Mouse (Mus musculus) retina, embryonic 14.5 days (tissue): ENCODE measurements around the gene Cmtm1.
"Not testable (repeated sequence)": the region's sequence is repeated elsewhere in the genome, so short reads cannot be mapped to it uniquely, and the experiment has no call there.

ENCODE experiments used
- DNase-seq: peaks from one replicate; pipeline ENCODE4 v3.0.0-alpha.2; 2015; ENCODE audit warnings: low spot score

Cmtm1 gene

DNA sequence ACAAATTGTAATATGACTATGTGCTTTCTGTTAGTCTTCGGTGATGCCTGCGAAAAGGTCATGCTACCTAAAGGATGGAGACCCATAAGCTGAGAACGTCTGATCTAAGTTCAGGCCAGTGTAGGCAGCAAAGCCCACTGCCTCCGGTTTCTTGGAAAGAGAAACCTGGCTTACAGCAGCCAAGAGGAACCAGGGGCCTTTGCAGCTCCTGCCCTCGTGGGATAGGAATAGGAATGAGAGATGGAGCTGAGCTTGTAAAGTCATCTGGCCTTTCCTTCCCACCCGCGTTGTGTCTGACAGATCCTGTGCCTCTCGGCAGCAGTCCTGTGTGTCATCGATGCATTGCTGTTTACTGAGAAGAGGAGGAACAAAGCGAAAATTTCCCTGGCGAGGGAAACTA lies 11.3 kb upstream of the Cmtm1 start, which contains the start of gene Gm11020:
TSS of gene Gm11020 (plus strand) at position 301 of the 400 bp plus-strand sequence.
- DNase-seq, result not testable (repeated sequence)

- DNase-seq, result no peak
Measured at GRCm38 (mm10) chr8:104313311-104313710, 3.4 kb upstream of the Cmtm1 start.

DNA sequence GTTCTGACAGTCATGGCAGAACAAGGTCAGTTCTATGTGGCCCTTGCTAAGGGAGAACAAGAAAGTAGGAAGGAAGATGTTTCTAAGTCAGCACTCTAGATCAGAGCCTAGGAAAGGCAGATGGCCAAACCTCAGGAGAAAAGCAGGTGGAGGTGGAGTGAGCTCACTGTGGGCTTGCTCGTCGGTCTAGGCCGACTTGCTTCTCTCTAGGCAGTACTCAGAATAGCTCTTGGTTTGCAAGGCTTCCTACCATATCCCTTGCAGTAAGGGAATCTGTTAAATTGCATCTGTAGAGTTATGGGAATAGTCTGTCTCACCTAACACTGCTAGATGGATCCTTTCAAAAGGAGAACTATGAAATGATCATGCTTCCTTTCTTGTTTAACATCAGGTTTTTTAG lies 2.1 kb upstream of the Cmtm1 start:
- DNase-seq, result not testable (repeated sequence)

DNA sequence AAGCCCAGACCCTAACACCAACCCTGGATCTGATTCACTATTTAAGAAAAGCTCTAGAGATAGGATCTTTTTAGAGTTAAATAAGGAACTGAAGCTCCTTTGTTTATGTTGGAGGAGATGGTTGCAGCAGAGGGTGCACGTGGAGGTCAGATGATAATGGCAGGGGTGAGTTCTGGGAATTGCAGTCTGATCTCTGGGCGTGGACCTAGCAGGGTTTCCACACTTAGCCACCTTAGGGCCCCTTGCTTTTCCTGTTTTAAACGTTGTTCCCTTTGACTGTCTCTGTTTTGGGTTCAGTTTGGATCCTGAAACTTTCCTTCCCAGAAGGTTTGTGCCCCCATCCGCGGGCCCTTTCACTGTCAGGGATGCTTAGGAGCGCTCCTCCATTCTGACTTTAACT lies 1.6 kb downstream of the Cmtm1 start:
- not testable (repeated sequence) for DNase-seq

GRCm38 (mm10) chr8:104304962-104305361 lies 5.0 kb downstream of the Cmtm1 start:
- no peak for DNase-seq

GRCm38 (mm10) chr8:104302536-104302935 lies 7.4 kb downstream of the Cmtm1 start:
- not testable (repeated sequence) for DNase-seq

DNA sequence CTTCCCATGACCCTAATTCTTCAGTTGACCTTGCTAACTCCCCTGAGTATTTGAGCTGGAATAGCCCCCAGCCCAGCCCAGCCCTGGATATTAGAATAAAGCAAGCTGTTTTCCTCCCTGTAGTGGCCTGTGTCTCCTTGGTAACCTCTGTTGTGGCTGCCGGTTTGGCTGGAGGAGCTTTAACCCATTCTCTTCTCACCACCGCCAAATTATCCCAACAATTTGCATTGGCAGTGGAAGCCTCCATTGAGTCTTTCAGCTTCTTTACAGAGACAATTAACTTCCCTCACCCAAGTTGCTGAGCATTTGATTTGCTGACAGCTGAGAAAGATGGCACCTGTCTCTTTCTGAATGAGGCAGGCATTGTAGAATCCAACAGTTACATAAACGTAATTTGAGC lies 8.4 kb downstream of the Cmtm1 start:
- peak; percentile 69 for DNase-seq

DNA sequence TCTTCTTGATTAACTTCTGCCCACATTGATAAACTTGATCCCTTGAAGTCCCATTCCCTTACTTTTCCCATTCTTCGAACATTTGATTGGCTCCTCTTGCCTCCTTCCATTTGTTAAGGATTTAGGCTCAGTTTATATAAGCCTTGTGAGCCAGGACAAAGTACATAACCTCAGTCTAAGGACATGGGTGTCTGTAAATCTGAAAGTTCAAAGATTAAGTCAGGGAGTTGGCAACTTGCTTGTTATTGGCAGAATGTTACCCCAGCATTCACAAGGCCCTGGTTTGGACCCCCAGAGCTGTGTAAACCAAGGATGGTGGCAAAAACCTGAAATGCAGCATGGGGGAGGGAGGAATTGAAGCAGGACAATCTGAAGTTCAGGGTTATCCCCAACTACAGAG lies 15.5 kb downstream of the Cmtm1 start:
- no peak for DNase-seq

DNA sequence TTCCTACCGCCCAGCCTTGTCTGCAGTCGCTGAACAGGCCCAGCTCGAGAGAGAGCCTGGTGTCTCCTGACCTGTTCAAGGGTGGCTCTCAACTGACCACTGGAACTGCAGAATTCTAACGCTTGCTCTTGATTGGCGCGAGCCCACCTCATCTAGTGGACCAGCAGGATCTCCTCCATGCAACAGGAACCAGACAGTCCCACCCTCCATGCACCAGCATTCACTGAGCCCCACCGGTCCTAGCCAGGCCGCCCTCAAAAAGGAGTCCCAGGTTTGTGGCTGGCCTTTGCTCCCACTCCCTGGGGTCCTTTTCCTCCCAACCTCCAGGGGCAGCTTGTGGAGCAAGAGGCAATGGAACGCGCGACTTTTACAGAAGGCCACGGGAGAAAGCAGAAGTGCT lies 16.9 kb downstream of the Cmtm1 start, which contains the start of gene Cmtm2a:
TSS of gene Cmtm2a (minus strand) at position 101 of the 400 bp plus-strand sequence.
- DNase-seq, result not testable (repeated sequence)

- DNase-seq, result no peak
Measured at GRCm38 (mm10) chr8:104268937-104269440, 41.0 kb downstream of the Cmtm1 start.

DNA sequence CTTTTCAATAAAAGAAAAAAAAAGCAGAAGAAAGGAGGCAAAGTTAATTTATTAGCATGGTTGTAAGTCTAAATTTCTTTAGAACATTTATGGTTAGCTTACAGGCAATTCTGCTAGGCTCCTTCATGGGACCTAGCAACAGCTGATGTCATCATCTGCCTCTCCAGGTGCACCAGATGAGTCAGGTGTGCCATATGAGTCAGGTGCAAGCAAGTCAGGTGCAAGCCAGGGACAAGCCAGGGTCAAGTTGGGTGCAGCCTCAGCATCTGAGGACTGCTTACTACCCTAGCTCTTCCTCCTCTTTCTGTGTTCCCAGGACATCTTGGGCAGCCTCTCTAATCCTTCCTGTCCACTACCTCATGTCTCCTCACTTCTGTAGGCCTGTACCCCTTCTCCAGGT lies 41.6 kb downstream of the Cmtm1 start:
- no peak for DNase-seq

DNA sequence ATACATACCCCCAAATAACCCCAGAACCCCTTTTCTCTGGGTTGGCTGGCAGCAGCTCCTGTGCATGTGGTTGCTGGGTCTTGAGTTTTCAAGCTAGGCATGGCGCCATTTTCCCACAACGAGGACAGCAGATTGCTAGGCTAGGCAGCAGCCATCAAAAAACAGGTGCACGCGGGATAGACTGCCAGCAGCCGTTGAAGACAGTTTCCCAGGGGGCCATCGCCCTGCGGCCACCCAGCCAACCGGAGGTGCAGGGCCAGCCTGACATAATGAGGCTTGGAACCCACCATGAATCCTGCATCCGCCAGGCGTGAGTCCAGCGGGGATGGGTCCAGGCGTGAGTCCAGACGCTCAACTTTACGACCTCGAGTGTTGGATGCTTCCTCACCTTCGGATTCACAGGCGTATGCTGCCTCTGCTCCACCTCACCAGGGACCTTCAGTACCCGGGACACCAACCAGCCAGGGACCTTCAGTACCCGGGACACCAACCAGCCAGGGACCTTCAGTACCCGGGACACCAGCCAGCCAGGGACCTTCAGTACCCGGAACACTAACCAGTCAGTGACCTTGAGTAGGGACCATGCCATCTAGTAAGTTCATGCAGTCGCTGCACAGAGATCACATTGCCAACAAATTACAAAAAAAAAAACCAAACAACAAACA lies 45.5 kb downstream of the Cmtm1 start:
- DNase-seq, result not testable (repeated sequence)

DNA sequence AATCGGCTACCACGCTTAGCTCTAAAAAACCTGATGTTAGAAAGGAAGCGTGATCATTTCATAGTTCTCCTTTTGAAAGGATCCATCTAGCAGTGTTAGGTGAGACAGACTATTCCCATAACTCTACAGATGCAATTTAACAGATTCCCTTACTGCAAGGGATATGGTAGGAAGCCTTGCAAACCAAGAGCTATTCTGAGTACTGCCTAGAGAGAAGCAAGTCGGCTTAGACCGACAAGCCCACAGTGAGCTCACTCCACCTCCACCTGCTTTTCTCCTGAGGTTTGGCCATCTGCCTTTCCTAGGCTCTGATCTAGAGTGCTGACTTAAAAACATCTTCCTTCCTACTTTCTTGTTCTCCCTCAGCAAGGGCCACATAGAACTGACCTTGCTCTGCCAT lies 48.1 kb downstream of the Cmtm1 start:
- DNase-seq, result not testable (repeated sequence)

- DNase-seq, result peak; percentile 15
Measured at GRCm38 (mm10) chr8:104253016-104253415, 56.9 kb downstream of the Cmtm1 start.

- peak; percentile 30 for DNase-seq
Measured at GRCm38 (mm10) chr8:104251461-104251860, 58.5 kb downstream of the Cmtm1 start.

- DNase-seq, result peak; percentile 96
Measured at GRCm38 (mm10) chr8:104250439-104251367, 59.2 kb downstream of the Cmtm1 start, which contains the start of gene Cklf. Cklf (plus strand) TSS chr8:104250861.

DNA sequence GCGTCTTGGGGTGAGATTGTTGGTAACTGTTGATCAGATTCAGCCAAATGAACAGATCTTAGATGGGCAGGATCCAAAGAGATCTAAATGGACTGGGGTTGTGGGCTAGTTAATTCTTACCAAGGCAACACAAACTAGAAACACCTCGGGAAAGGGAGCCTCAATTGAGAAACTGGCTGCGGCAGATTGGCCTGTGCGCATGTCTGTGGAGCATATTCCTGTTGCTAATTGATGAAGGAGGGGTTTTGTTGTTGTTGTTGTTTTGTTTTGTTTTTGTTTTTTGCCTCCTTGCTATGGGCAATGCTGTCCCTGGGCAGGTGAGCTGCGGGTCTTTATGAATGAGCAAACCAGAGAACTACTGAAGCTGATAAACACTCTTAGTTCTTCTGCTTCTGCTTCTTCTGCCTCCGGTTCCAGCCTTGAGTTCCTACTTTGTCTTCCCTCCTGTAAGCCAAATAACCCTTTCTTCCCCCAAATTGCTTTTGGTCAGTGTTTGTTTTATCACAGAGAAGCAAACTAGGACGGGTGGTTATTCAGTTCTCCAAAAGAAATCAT lies 60.4 kb downstream of the Cmtm1 start:
- DNase-seq, result no peak

- peak; percentile 82 for DNase-seq
Measured at GRCm38 (mm10) chr8:104248276-104248675, 61.7 kb downstream of the Cmtm1 start, which contains the start of gene Tk2. Tk2 (minus strand) TSS chr8:104248558.

GRCm38 (mm10) chr8:104247908-104248275 lies 62.1 kb downstream of the Cmtm1 start:
- DNase-seq, result no peak

DNA sequence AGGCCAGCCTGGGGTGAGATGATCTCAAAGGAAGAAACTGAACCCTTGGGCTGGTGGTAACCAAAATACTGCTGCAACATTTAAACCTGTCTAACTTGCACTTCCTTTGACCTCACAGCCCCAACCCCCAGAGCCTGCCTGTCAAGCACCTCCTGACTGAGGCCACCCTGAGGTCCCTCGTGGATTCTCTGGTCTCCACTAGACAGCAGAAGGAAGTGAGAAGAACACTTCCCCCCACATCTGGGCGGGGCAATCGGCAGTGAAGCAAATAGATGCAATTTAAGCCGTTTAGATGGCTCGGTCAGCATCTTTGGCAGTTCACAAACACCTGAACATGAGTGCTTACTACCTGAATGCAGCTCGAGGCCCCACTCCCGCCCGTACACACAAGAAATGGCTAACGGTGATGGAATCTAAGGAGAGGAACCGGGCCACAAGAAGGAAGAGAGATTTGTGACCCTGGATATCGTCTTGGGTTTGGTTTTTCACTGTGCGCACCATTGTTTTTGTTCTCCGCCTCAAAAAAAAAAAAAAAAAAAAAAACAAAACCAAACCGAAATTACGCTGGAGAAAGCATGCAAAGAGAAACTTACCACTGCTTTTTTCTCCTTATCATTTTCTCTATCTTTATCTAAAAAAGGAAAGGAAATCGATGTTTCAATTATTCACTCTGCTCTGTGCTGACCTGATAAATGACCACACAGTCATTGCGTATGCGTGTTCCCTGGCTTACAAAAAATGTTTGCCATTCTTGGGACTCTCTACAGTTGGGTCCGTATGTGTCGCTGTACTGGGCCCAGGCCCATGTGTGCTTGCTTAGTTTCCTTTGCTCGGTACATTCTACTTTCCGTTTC lies 62.7 kb downstream of the Cmtm1 start:
- no peak for DNase-seq

- DNase-seq, result no peak
Measured at GRCm38 (mm10) chr8:104246621-104247020, 63.3 kb downstream of the Cmtm1 start.
